ENCODE assay signal across 8 mouse cellular contexts in the genomic region with DNA sequence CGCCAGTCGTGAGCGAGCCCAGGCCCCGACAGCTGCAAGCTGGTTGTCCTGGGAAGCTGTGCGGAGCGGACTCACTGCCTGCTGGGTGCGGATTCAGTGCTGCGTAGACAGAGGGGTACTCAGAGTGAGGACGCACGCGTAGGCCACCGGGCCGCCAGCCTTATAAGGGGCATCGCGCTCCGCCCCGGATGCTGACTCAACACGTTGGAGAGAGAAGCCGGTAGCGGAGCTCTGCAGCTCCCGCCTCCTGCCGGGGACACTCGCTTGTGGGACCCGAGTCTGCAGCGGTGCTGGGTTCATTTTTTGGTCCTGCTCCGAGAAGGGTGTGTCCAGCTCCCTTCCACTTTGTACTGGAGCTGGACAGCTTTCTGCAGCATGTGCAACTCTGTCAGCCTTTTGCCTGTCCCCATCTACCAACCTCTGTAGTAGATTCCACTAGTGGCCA. TPM values are rescaled to one million over a fixed set of nuclear protein-coding genes. Genes with fewer than 3 reads are reported as not detected.
A peak's percentile ranks its signal among the peaks of the same experiment; 100 is the strongest.
DNase-seq lines count a peak whose midpoint lies in the region; ATAC-seq lines count a peak whose summit lies in the region.

TSS of gene Gstp1 (minus strand) at position 198 of the 445 bp plus-strand sequence.

- DNase-seq in R1 (ENCODE audit: low read depth, low spot score), result peak; percentile 83
- DNase-seq in cerebellum, postnatal 36 days, result peak; percentile 74 to 80
- peak; percentile 86 to 87 for DNase-seq in frontal cortex, postnatal 36 days (ENCODE audit: low spot score in 2 of 2)
- DNase-seq in hindbrain, embryonic 14.5 days (ENCODE audit: low spot score), result peak; percentile 72
- DNase-seq in layer of hippocampus, postnatal 25 days (ENCODE audit: extremely low spot score in 1 of 2, low spot score in 1 of 2), result peak; percentile 81 to 83
- peak; percentile 90 for DNase-seq in lung, postnatal 14 days
- DNase-seq in retina, adult 2 months (ENCODE audit: low read depth, low spot score), result peak; percentile 64
- DNase-seq in thymus, postnatal 25 days, result peak; percentile 89

- peaks cover 14% of the 10 kb centered on the region for H3K4me1 ChIP-seq in hindbrain, embryonic 14.5 days (replicated peaks; ENCODE audit: control insufficient read depth, insufficient read depth, low read length)

- peak within 1 kb of the TSS; percentile 60 for H3K9ac ChIP-seq in hindbrain, embryonic 14.5 days

- peak within 1 kb of the TSS; percentile 40; the same call in 1 of the 2 replicates for H3K27ac ChIP-seq in hindbrain, embryonic 14.5 days

- no peaks in the 10 kb centered on the region for H3K9me3 ChIP-seq in hindbrain, embryonic 14.5 days (ENCODE audit: control insufficient read depth, low read length)

- no peaks in the 10 kb centered on the region for H3K36me3 ChIP-seq in hindbrain, embryonic 14.5 days (replicated peaks; ENCODE audit: control insufficient read depth, insufficient read depth)

- H3K4me3 ChIP-seq in hindbrain, embryonic 14.5 days (replicated peaks; ENCODE audit: low read length), result peak within 1 kb of the TSS; percentile 45

- no peaks in the 10 kb centered on the region for H3K27me3 ChIP-seq in hindbrain, embryonic 14.5 days (ENCODE audit: control insufficient read depth, insufficient read depth, low read length)

- under 1% methylated on average over 26 of the region's 26 CpGs for WGBS in hindbrain, embryonic 14.5 days

- peak; percentile 86 for ATAC-seq in hindbrain, embryonic 14.5 days (ENCODE audit: low FRiP score)

- peak within 1 kb of the TSS; percentile 74 for H3K4me2 ChIP-seq in hindbrain, embryonic 14.5 days (replicated peaks)

RNA-seq across cellular contexts. Expression of gene Gstp1, which starts in this region (rescaled TPM):
- polyA plus RNA-seq in hindbrain, embryonic 14.5 days (2014; fragmentation: Nextera tagmentation; extraction: Ambion mirVana), result 477 and 497 TPM in 2 replicates
- total RNA-seq in layer of hippocampus, postnatal 25 days (2021), result 100 to 1,000 TPM; 343 to 385 TPM

Comparison
In these comparisons a context has a peak if more than half of its experiments do, and no peak if none do; other contexts are left out.
1. Peak in every context shown above with its lines: DNase-seq, ATAC-seq, H3K4me3 ChIP-seq and H3K27ac ChIP-seq.